Mouse (Mus musculus) C2C12 (cell line): ENCODE results near the gene Dpy30.

Experiments used
- CTCF ChIP-seq: IDR thresholded peaks from one replicate; pipeline ENCODE4 v1.5.1; 2011; ENCODE audit not compliant: control insufficient read depth, insufficient read depth, insufficient read length
- MAX ChIP-seq: IDR thresholded peaks from one replicate; pipeline ENCODE4 v1.6.1; 2011; ENCODE audit warnings: mild to moderate bottlenecking, control low read depth
- MYOD1 ChIP-seq: IDR thresholded peaks from one replicate; pipeline ENCODE4 v1.6.1; 2011; ENCODE audit warnings: low read depth; ENCODE audit not compliant: control insufficient read depth, insufficient read length
- USF1 ChIP-seq: IDR thresholded peaks from one replicate; pipeline ENCODE4 v1.6.1; 2011; ENCODE audit warnings: low read depth, mild to moderate bottlenecking, control low read depth, moderate library complexity

- TF ChIP-seq USF1 = no peak
- TF ChIP-seq CTCF = no peak
- TF ChIP-seq MAX = no peak
- no peak for TF ChIP-seq MYOD1
Observed at GRCm38 (mm10) chr17:74282024-74282423, 41.7 kb downstream of the Dpy30 start.
